Mouse (Mus musculus) myocyte (in vitro differentiated cells): ENCODE results near the gene Dvl3. TPM values are rescaled to one million over a fixed set of nuclear protein-coding genes. Genes with fewer than 3 reads are reported as not detected.

Experiments
- H3K27me3 ChIP-seq: one replicate; pipeline ENCODE4 v1.6.1; 2011; ENCODE audit not compliant: control insufficient read depth, insufficient read depth, insufficient read length
- H3K36me3 ChIP-seq: one replicate; pipeline ENCODE4 v1.6.1; 2011; ENCODE audit not compliant: control insufficient read depth, insufficient read depth
- H3K4me2 ChIP-seq: one replicate; pipeline ENCODE4 v1.6.1; 2011; ENCODE audit warnings: low read depth, control low read depth
- H3K4me3 ChIP-seq: one replicate; pipeline ENCODE4 v1.5.1; 2011; ENCODE audit warnings: mild to moderate bottlenecking, control low read depth, moderate library complexity
- H3K79me2 ChIP-seq: one replicate; pipeline ENCODE4 v1.6.1; 2011; ENCODE audit not compliant: control insufficient read depth, insufficient read depth
- H3ac ChIP-seq: one replicate; pipeline ENCODE4 v1.6.1; 2011; ENCODE audit not compliant: control insufficient read depth, insufficient read length
- CEBPB ChIP-seq: IDR thresholded peaks from 2 replicates; pipeline ENCODE4 v1.6.1; 2011; ENCODE audit warnings: mild to moderate bottlenecking, moderate library complexity; ENCODE audit not compliant: poor library complexity, insufficient read depth, severe bottlenecking
- E2F4 ChIP-seq: IDR thresholded peaks from one replicate; pipeline ENCODE4 v1.6.1; 2011; ENCODE audit warnings: mild to moderate bottlenecking, control low read depth, moderate library complexity; ENCODE audit not compliant: insufficient read depth
- MAX ChIP-seq: IDR thresholded peaks from one replicate; pipeline ENCODE4 v1.6.1; 2011; ENCODE audit warnings: low read depth, mild to moderate bottlenecking, control low read depth
- MYOD1 ChIP-seq, 3 experiments: IDR thresholded peaks; one replicate each; pipeline ENCODE4 v1.6.1; 2011; ENCODE audit warnings: control low read depth in 2 of 3, low read depth in 2 of 3, mild to moderate bottlenecking in 2 of 3, moderate library complexity in 1 of 3; ENCODE audit not compliant: insufficient read length in 2 of 3, control insufficient read depth in 1 of 3
- MYOG ChIP-seq, 3 experiments: IDR thresholded peaks; one replicate each; pipeline ENCODE4 v1.6.1; 2011; ENCODE audit warnings: control low read depth in 2 of 3, low read depth in 2 of 3, mild to moderate bottlenecking in 2 of 3; ENCODE audit not compliant: insufficient read length in 2 of 3, control insufficient read depth in 1 of 3, insufficient read depth in 1 of 3
- POLR2A ChIP-seq: IDR thresholded peaks from one replicate; pipeline ENCODE4 v1.6.1; 2011; ENCODE audit warnings: low read depth, mild to moderate bottlenecking, control low read depth, moderate library complexity; ENCODE audit not compliant: insufficient read length
- POLR2AphosphoS2 ChIP-seq: IDR thresholded peaks from one replicate; pipeline ENCODE4 v1.6.1; 2011; ENCODE audit warnings: low read depth, control low read depth; ENCODE audit not compliant: insufficient read length
- REST ChIP-seq: IDR thresholded peaks from one replicate; pipeline ENCODE4 v1.6.1; 2011; ENCODE audit warnings: mild to moderate bottlenecking, control low read depth, moderate library complexity; ENCODE audit not compliant: insufficient read depth, insufficient read length
- SRF ChIP-seq: IDR thresholded peaks from one replicate; pipeline ENCODE4 v1.6.1; 2011; ENCODE audit warnings: low read depth; ENCODE audit not compliant: control insufficient read depth, insufficient read length
- TCF12 ChIP-seq: IDR thresholded peaks from one replicate; pipeline ENCODE4 v1.6.1; 2011; ENCODE audit warnings: mild to moderate bottlenecking, control low read depth; ENCODE audit not compliant: poor library complexity, insufficient read depth, severe bottlenecking
- TCF3 ChIP-seq: IDR thresholded peaks from one replicate; pipeline ENCODE4 v1.6.1; 2011; ENCODE audit warnings: low read depth, control low read depth; ENCODE audit not compliant: insufficient read length
- USF1 ChIP-seq: IDR thresholded peaks from one replicate; pipeline ENCODE4 v1.6.1; 2011; ENCODE audit warnings: low read depth, mild to moderate bottlenecking, control low read depth, moderate library complexity
- polyA plus RNA-seq: library from polyadenylated mRNA; unstranded; fragments of >200 nt; fragmentation: generic; extraction: Trizol; gene quantifications from one replicate; pipeline ENCODE4 v1.2.1, GENCODE M21; 2012; ENCODE audit warnings: missing spikeins

The Dvl3 gene
- polyA plus RNA-seq, 1 experiment = 32.9 TPM

GRCm38 (mm10) chr16:20539649-20540048 is 22.9 kb downstream of the Dvl3 start:
- Histone ChIP-seq H3K79me2 (peaks cover 35% of the 10 kb centered on the region), H3K36me3 (peaks cover 40% of the 10 kb centered on the region), H3K4me3 (no peak overlapping the region), H3ac (no peak overlapping the region), H3K4me2 (no peak overlapping the region), H3K27me3 (no peaks in the 10 kb centered on the region)
- TF ChIP-seq TCF3 (no peak), MAX (no peak), MYOD1 (IDR thresholded peaks at IDR 0.05; ENCODE audit: control insufficient read depth in 1 of 3, insufficient read length in 2 of 3, low read depth in 2 of 3) (no peak), TCF12 (no peak), CEBPB (no peak), SRF (no peak), MYOG (IDR thresholded peaks at IDR 0.05; ENCODE audit: control insufficient read depth in 1 of 3, insufficient read depth in 1 of 3, insufficient read length in 2 of 3, low read depth in 2 of 3) (no peak)

GRCm38 (mm10) chr16:20540438-20540837 is 23.7 kb downstream of the Dvl3 start:
- Histone ChIP-seq H3K79me2 (peaks cover 35% of the 10 kb centered on the region), H3K36me3 (peaks cover 44% of the 10 kb centered on the region), H3K4me2 (no peak overlapping the region), H3K4me3 (no peak overlapping the region), H3ac (no peak overlapping the region), H3K27me3 (no peaks in the 10 kb centered on the region)
- TF ChIP-seq E2F4 (no peak), MAX (no peak), MYOD1 (IDR thresholded peaks at IDR 0.05; ENCODE audit: control insufficient read depth in 1 of 3, insufficient read length in 2 of 3, low read depth in 2 of 3) (no peak), TCF12 (no peak), SRF (no peak), POLR2AphosphoS2 (no peak), TCF3 (no peak), POLR2A (no peak), MYOG (IDR thresholded peaks at IDR 0.05; ENCODE audit: control insufficient read depth in 1 of 3, insufficient read depth in 1 of 3, insufficient read length in 2 of 3, low read depth in 2 of 3) (no peak), REST (no peak), CEBPB (no peak), USF1 (no peak)

GRCm38 (mm10) chr16:20545696-20546095 is 28.9 kb downstream of the Dvl3 start:
- H3ac ChIP-seq = no peak overlapping the region
- no peak overlapping the region for H3K4me2 ChIP-seq
- H3K4me3 ChIP-seq = no peak overlapping the region
- H3K79me2 ChIP-seq = peaks cover 13% of the 10 kb centered on the region
- TF ChIP-seq POLR2AphosphoS2 (peak; percentile 39), TCF12 (no peak)
- H3K36me3 ChIP-seq = peaks cover 25% of the 10 kb centered on the region
- no peaks in the 10 kb centered on the region for H3K27me3 ChIP-seq

GRCm38 (mm10) chr16:20547423-20547822 is 30.6 kb downstream of the Dvl3 start:
- TF ChIP-seq USF1 (no peak), POLR2A (no peak), TCF12 (no peak), MAX (no peak), E2F4 (no peak), POLR2AphosphoS2 (no peak), CEBPB (no peak), REST (no peak), SRF (no peak), MYOG (IDR thresholded peaks at IDR 0.05; ENCODE audit: control insufficient read depth in 1 of 3, insufficient read depth in 1 of 3, insufficient read length in 2 of 3, low read depth in 2 of 3) (no peak), TCF3 (no peak), MYOD1 (IDR thresholded peaks at IDR 0.05; ENCODE audit: control insufficient read depth in 1 of 3, insufficient read length in 2 of 3, low read depth in 2 of 3) (no peak)
- H3K36me3 ChIP-seq = peaks cover 27% of the 10 kb centered on the region
- peak overlapping the region; percentile 63 for H3ac ChIP-seq
- H3K79me2 ChIP-seq = peaks cover 13% of the 10 kb centered on the region
- H3K4me3 ChIP-seq = peak overlapping the region; percentile 99
- no peaks in the 10 kb centered on the region for H3K27me3 ChIP-seq
- H3K4me2 ChIP-seq = peak overlapping the region; percentile 96

GRCm38 (mm10) chr16:20548096-20548948 is 31.5 kb downstream of the Dvl3 start, which contains the start of gene Abcf3:
Abcf3 (plus strand) TSS chr16:20548577.
- Histone ChIP-seq H3K79me2 (peaks cover 13% of the 10 kb centered on the region), H3ac (peak within 1 kb of the TSS; percentile 63), H3K4me2 (peak within 1 kb of the TSS; percentile 96), H3K36me3 (peaks cover 26% of the 10 kb centered on the region), H3K4me3 (peak within 1 kb of the TSS; percentile 99), H3K27me3 (no peaks in the 10 kb centered on the region)
- TF ChIP-seq SRF (peak; percentile 62), MAX (no peak), POLR2A (peak; percentile 85), MYOG (IDR thresholded peaks at IDR 0.05; ENCODE audit: control insufficient read depth in 1 of 3, insufficient read depth in 1 of 3, insufficient read length in 2 of 3, low read depth in 2 of 3) (no peak), TCF3 (no peak), CEBPB (no peak), POLR2AphosphoS2 (peak; percentile 92), MYOD1 (IDR thresholded peaks at IDR 0.05; ENCODE audit: control insufficient read depth in 1 of 3, insufficient read length in 2 of 3, low read depth in 2 of 3) (peak in 1 of 3 experiments; percentile 45)
